Mouse (Mus musculus): Measurements from ENCODE around the gene Zbtb16.

DNA sequence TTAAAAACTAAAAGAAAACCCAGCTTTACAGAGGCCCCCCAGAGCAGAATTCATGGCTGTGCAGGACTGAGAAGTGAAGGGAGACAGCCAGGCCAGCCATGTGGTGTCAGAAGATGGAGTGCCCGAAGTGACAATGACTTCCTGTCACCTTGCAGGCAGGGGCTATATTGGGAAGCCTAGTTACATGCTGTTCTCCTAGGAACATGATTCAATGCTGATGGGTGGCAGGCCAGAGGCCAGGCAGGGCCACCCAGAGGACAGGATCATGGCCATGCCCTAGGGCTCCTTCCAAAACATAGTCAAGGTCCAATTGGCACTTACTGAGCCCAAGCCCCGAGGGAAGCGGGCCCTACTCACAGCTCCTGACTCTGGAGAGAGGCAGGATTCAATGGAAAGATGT, 106.6 kb downstream of the Zbtb16 start:
- no peak for TF ChIP-seq CTCF (IDR thresholded peaks at IDR 0.05; ENCODE audit: borderline replicate concordance, control insufficient read depth, extremely low read depth, insufficient read depth, low read length, poor library complexity)
- TF ChIP-seq POLR2A (IDR thresholded peaks at IDR 0.05; ENCODE audit: control insufficient read depth, extremely low read depth, insufficient read depth, low read length, poor library complexity), result no peak

All from thymus, adult 2 months (tissue).